Comparison of ENCODE assay signal across 8 mouse cellular contexts in the genomic region with DNA sequence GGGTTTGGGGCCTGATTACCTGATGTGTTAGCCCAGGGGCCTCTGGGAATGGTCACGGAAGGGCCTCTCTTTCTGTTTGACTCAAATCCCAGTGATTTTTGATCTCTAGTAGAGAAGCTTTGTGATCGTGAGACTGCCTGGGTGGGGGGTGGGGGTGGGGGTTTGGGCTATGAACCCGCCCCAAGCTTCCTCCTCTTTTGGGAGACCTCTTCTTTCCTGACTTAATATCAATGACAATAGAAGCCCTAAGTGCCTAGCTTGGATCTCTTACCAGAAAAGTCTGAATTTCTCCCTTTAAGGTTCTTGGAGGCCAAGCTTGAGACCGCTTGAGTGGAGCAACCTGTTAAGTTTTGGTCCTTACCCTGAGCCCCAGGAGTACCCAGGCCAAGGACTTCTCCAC. TPM values are rescaled to one million over a fixed set of nuclear protein-coding genes. Genes with fewer than 3 reads are reported as not detected.
DNase-seq lines count a peak whose midpoint lies in the region; ATAC-seq and TF ChIP-seq lines count a peak whose summit lies in the region.

No protein-coding gene starts in this region.

- ATAC-seq in hindbrain, embryonic 12.5 days (ENCODE audit: low FRiP score) = no peak

- peak overlapping the region; percentile 95 for H3K4me3 ChIP-seq in gastrocnemius, adult 2 months
- H3K4me3 ChIP-seq in hindbrain, embryonic 12.5 days = peak overlapping the region; percentile 95
- peak overlapping the region; percentile 97 for H3K4me3 ChIP-seq in midbrain, embryonic 10.5 days

- peak overlapping the region; percentile 89 for H3K4me2 ChIP-seq in hindbrain, embryonic 12.5 days (replicated peaks)

- TF ChIP-seq CTCF in gastrocnemius, adult 2 months (IDR thresholded peaks at IDR 0.05) = no peak

- H3K27me3 ChIP-seq in hindbrain, embryonic 12.5 days = peaks cover 7% of the 10 kb centered on the region; the same call in 1 of the 2 replicates
- H3K27me3 ChIP-seq in midbrain, embryonic 10.5 days (ENCODE audit: low read depth, poor library complexity, severe bottlenecking) = peaks cover 22% of the 10 kb centered on the region

- DNase-seq in gastrocnemius, adult 2 months = no peak
- no peak for DNase-seq in gastrocnemius, adult 8-10 months (ENCODE audit: low spot score in 2 of 2)
- peak; percentile 77 for DNase-seq in ES-CJ7 (ENCODE audit: low read depth, low spot score)
- no peak for DNase-seq in midbrain, embryonic 10.5 days (ENCODE audit: low spot score)
- no peak for DNase-seq in layer of hippocampus, postnatal 10 days (ENCODE audit: low spot score in 2 of 2)
- no peak for DNase-seq in frontal cortex, postnatal 14 days (ENCODE audit: low spot score in 2 of 2)
- no peak for DNase-seq in gastrocnemius, postnatal 4 days (ENCODE audit: low spot score in 2 of 2)

- H3K27ac ChIP-seq in gastrocnemius, adult 2 months = no peak overlapping the region
- no peak overlapping the region for H3K27ac ChIP-seq in hindbrain, embryonic 12.5 days
- peak overlapping the region; percentile 96 for H3K27ac ChIP-seq in midbrain, embryonic 10.5 days (replicated peaks)

- peaks cover 25% of the 10 kb centered on the region for H3K4me1 ChIP-seq in hindbrain, embryonic 12.5 days
- H3K4me1 ChIP-seq in midbrain, embryonic 10.5 days = peaks cover 36% of the 10 kb centered on the region

- no peak overlapping the region for H3K9ac ChIP-seq in hindbrain, embryonic 12.5 days

- 20% methylated on average over 4 of the region's 4 CpGs for WGBS in hindbrain, embryonic 12.5 days
- 16% methylated on average over 4 of the region's 4 CpGs for WGBS in midbrain, embryonic 10.5 days

- intact Hi-C loops in gastrocnemius, adult 2 months (cut with DNase I) = loop anchor here (1.0 to 5.0 kb wide), 3 partner anchors 34 to 238 kb away; no protein-coding TSS in a partner anchor

- H3K9me3 ChIP-seq in hindbrain, embryonic 12.5 days (replicated peaks) = no peaks in the 10 kb centered on the region
- H3K9me3 ChIP-seq in midbrain, embryonic 10.5 days (replicated peaks) = no peaks in the 10 kb centered on the region

- H3K36me3 ChIP-seq in hindbrain, embryonic 12.5 days = no peaks in the 10 kb centered on the region
- H3K36me3 ChIP-seq in midbrain, embryonic 10.5 days = no peaks in the 10 kb centered on the region

RNA-seq across cellular contexts. Expression of gene Ier5l, which starts 0.8 kb away (rescaled TPM):
- 1 to 10 TPM in 1 of 2 experiments, under 1 TPM in 1; 0.97 to 1.1 TPM for total RNA-seq in gastrocnemius, adult 2 months (2021)
- 1 to 10 TPM in 3 of 4 experiments, under 1 TPM in 1; 0.96 to 1.7 (median 1.4) TPM for total RNA-seq in gastrocnemius, adult 8-10 months (2022)
- 4.7 and 4.8 TPM in 2 replicates for polyA plus RNA-seq in hindbrain, embryonic 12.5 days (2016; fragmentation: Nextera tagmentation; extraction: Ambion mirVana)
- 2.0 and 2.3 TPM in 2 replicates for polyA plus RNA-seq in midbrain, embryonic 10.5 days (2016; fragmentation: Nextera tagmentation; extraction: Ambion mirVana)
- 1 to 10 TPM; 8.0 to 9.6 TPM for total RNA-seq in layer of hippocampus, postnatal 10 days (2021)
- total RNA-seq in gastrocnemius, postnatal 4 days (2021) = 1 to 10 TPM; 8.2 to 8.9 TPM

RNA-seq across cellular contexts. Expression of gene Ptpa, which starts 58.9 kb away (rescaled TPM):
- total RNA-seq in gastrocnemius, adult 2 months (2021) = 10 to 100 TPM; 48.9 to 86.1 TPM
- total RNA-seq in gastrocnemius, adult 8-10 months (2022) = 10 to 100 TPM; 55.6 to 70.0 (median 63.9) TPM
- 133 and 134 TPM in 2 replicates for polyA plus RNA-seq in hindbrain, embryonic 12.5 days (2016; fragmentation: Nextera tagmentation; extraction: Ambion mirVana)
- polyA plus RNA-seq in midbrain, embryonic 10.5 days (2016; fragmentation: Nextera tagmentation; extraction: Ambion mirVana) = 151 and 152 TPM in 2 replicates
- 100 to 1,000 TPM; 144 to 159 TPM for total RNA-seq in layer of hippocampus, postnatal 10 days (2021)
- total RNA-seq in gastrocnemius, postnatal 4 days (2021) = 100 to 1,000 TPM; 122 to 132 TPM

RNA-seq across cellular contexts. Expression of gene Crat, which starts 59.2 kb away (rescaled TPM):
- 100 to 1,000 TPM; 362 to 422 TPM for total RNA-seq in gastrocnemius, adult 2 months (2021)
- total RNA-seq in gastrocnemius, adult 8-10 months (2022) = 100 to 1,000 TPM; 355 to 420 (median 382) TPM
- polyA plus RNA-seq in hindbrain, embryonic 12.5 days (2016; fragmentation: Nextera tagmentation; extraction: Ambion mirVana) = 23.9 and 26.8 TPM in 2 replicates
- 22.5 and 23.7 TPM in 2 replicates for polyA plus RNA-seq in midbrain, embryonic 10.5 days (2016; fragmentation: Nextera tagmentation; extraction: Ambion mirVana)
- total RNA-seq in layer of hippocampus, postnatal 10 days (2021) = 10 to 100 TPM; 39.0 to 41.9 TPM
- 100 to 1,000 TPM; 229 to 241 TPM for total RNA-seq in gastrocnemius, postnatal 4 days (2021)

Comparison
In these comparisons a context has a peak if more than half of its experiments do, and no peak if none do; other contexts are left out.
1. RNA of gene Crat, which starts 59.2 kb away (total RNA-seq): 362 to 422 TPM in gastrocnemius, adult 2 months, 355 to 420 TPM in gastrocnemius, adult 8-10 months and 229 to 241 TPM in gastrocnemius, postnatal 4 days; 39.0 to 41.9 TPM in layer of hippocampus, postnatal 10 days; every median in the first group is over 4 times any median in the second.
2. Peak in every context shown above with its lines, with median percentiles within 50 percentile points of each other: H3K4me3 ChIP-seq.